Mouse (Mus musculus) fibroblast of lung, adult 2 months (primary cell): Measurements from ENCODE around the gene Iqsec1.
A peak's percentile ranks its signal among the peaks of the same experiment; 100 is the strongest.

Experiments
- DNase-seq: peaks from one replicate; pipeline ENCODE4 v3.0.0-alpha.2; 2011; ENCODE audit warnings: low read depth

Gene Iqsec1

GRCm38 (mm10) chr6:90703782-90704181 lies 284.7 kb downstream of the Iqsec1 start:
- no peak for DNase-seq

- DNase-seq: peak; percentile 88
These were observed 285.4 kb downstream of the Iqsec1 start for GRCm38 (mm10) chr6:90702837-90703735.

- no peak for DNase-seq
These were observed 286.3 kb downstream of the Iqsec1 start for GRCm38 (mm10) chr6:90702197-90702596.

GRCm38 (mm10) chr6:90701391-90701790 lies 287.1 kb downstream of the Iqsec1 start:
- DNase-seq: no peak

- no peak for DNase-seq
These were observed 287.7 kb downstream of the Iqsec1 start for GRCm38 (mm10) chr6:90700737-90701136.

- DNase-seq: no peak
These were observed 288.4 kb downstream of the Iqsec1 start for GRCm38 (mm10) chr6:90700068-90700467.

GRCm38 (mm10) chr6:90698843-90699242 lies 289.6 kb downstream of the Iqsec1 start:
- DNase-seq: no peak

- DNase-seq: no peak
These were observed 292.7 kb downstream of the Iqsec1 start for GRCm38 (mm10) chr6:90695754-90696153.

- DNase-seq: no peak
These were observed 296.1 kb downstream of the Iqsec1 start for GRCm38 (mm10) chr6:90692404-90692803.

GRCm38 (mm10) chr6:90691935-90692334 lies 296.6 kb downstream of the Iqsec1 start:
- DNase-seq: no peak

- DNase-seq: no peak
These were observed 299.0 kb downstream of the Iqsec1 start for GRCm38 (mm10) chr6:90689500-90689899.

- DNase-seq: no peak
These were observed 299.7 kb downstream of the Iqsec1 start for GRCm38 (mm10) chr6:90688742-90689141.

- DNase-seq: no peak
These were observed 300.5 kb downstream of the Iqsec1 start for GRCm38 (mm10) chr6:90688003-90688402.

GRCm38 (mm10) chr6:90686812-90687211 lies 301.7 kb downstream of the Iqsec1 start:
- no peak for DNase-seq

GRCm38 (mm10) chr6:90683831-90684532 lies 304.5 kb downstream of the Iqsec1 start:
- DNase-seq: no peak

GRCm38 (mm10) chr6:90680401-90680800 lies 308.1 kb downstream of the Iqsec1 start:
- no peak for DNase-seq

GRCm38 (mm10) chr6:90678759-90679158 lies 309.7 kb downstream of the Iqsec1 start:
- DNase-seq: no peak

- no peak for DNase-seq
These were observed 319.8 kb downstream of the Iqsec1 start for GRCm38 (mm10) chr6:90668693-90669092.

GRCm38 (mm10) chr6:90663736-90664135 lies 324.7 kb downstream of the Iqsec1 start:
- no peak for DNase-seq

GRCm38 (mm10) chr6:90662148-90662547 lies 326.3 kb downstream of the Iqsec1 start:
- no peak for DNase-seq

GRCm38 (mm10) chr6:90661029-90661399 lies 327.5 kb downstream of the Iqsec1 start:
- no peak for DNase-seq

- DNase-seq: no peak
These were observed 328.0 kb downstream of the Iqsec1 start for GRCm38 (mm10) chr6:90660398-90661028.

GRCm38 (mm10) chr6:90659913-90660312 lies 328.6 kb downstream of the Iqsec1 start:
- DNase-seq: no peak
